Mouse (Mus musculus): ENCODE measurements at regions not wholly inside any gene's neighbourhood (a gene's known extent, or its start where the extent isn't known, plus 50 kb on each side); places are given as distances from the start of the nearest gene placed in this dataset.
A peak's percentile ranks its signal among the peaks of the same experiment; 100 is the strongest.

DNA sequence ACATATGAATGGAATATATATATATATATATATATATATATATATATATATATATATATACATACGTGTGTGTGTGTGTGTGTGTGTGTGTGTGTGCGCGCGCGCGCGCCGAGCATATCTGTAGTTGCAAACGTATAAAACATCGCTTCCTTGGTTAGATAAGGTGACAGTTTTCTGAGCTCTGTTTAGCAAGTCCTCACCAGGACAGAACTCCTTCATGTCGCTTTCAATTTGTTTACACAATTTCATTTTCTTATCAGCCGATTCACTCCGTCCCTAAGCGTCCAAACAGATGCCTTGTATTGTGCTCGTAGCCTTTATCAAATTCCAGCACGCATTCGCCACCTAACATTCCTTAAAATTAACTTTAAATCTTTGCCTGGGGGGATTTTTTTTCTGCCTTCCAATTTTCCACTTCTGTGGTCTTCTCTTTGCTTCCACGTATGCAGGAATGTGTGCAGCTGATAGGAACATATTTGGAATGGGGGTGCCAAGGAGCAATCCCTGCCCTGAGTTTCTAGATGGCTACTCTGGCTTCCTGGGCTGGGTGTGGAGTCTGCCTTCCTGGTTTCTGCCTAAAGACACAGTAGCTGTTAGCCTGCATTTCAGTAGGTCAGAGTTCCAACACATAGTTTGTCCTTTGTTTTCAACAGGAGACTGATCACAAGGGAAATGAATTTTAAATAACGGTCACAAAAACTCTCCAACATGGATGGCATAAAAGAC is 575.7 kb downstream of the Robo2 start:
- no peaks in the 10 kb centered on the region for H3K9me3 ChIP-seq (replicated peaks; ENCODE audit: control insufficient read depth, low read length)
- no peaks in the 10 kb centered on the region for H3K36me3 ChIP-seq (ENCODE audit: control insufficient read depth, insufficient read depth, low read length)
- no peak for ATAC-seq (replicated peaks; ENCODE audit: insufficient number of reproducible peaks, low FRiP score, low TSS enrichment)
- no peak overlapping the region for H3K4me3 ChIP-seq (ENCODE audit: low read depth, low read length)
- WGBS (ENCODE audit: insufficient replicate concordance) = 49% methylated on average over 19 of the region's 19 CpGs
- 0 out of 2 replicates have a peak, but pooled peaks cover 3% of the 10 kb centered on the region for H3K4me1 ChIP-seq (ENCODE audit: control insufficient read depth, insufficient read depth, low read length)
- H3K4me2 ChIP-seq = peak overlapping the region; percentile 51
- no peak overlapping the region for H3K9ac ChIP-seq (ENCODE audit: low read depth, low read length)
- H3K27me3 ChIP-seq (ENCODE audit: control insufficient read depth, insufficient read depth, low read length) = no peaks in the 10 kb centered on the region
- no peak overlapping the region for H3K27ac ChIP-seq (ENCODE audit: low read depth, low read length)

DNA sequence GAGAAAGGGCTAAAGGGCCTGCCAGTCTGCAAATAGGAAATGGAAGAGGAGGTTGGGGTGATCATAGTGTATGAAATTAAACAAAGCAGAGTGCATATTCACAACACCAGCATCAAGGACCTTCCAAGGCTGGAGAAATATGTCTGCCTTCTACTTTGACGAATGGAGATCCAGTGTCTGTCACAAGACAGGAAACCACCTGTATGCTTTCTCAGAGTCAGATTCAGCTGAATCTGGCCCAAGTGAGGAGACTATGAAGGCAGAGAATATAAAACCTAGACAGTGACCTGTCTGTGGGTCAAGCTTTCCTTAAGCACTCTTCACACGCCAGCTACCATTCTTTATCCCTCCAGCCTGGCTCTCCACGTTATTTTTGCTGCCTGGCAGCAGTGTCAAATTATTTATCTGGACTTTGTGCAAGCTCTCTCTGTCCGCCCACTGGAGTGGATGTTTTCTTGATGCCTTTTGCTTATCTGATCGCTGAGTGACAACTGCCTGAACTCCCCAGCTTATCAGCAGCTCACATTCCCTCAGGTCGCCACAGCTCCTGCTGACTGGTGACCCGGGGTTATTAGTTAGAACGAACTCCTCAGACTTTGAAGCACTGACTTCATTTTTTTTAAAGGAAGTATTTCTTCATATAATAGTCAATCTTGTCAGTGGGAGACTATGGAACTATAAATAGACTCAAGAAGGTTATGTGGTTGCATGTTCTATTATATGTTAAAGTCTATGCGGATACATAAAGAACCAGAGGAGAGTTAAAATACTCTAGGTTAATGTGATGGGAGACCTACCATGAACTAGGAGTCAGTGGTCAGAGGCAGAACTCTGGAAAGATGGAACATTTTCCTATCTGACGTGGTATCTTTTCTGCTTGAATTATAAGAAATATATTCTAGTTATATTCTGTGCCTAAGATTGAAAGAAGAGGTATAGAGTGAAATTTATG is 590.0 kb downstream of the Robo2 start:
- Histone ChIP-seq H3K4me3 (ENCODE audit: low read depth, low read length) (no peak overlapping the region), H3K4me1 (ENCODE audit: control insufficient read depth, insufficient read depth, low read length) (peaks cover 5% of the 10 kb centered on the region), H3K9me3 (replicated peaks; ENCODE audit: control insufficient read depth, low read length) (no peaks in the 10 kb centered on the region), H3K9ac (ENCODE audit: low read depth, low read length) (no peak overlapping the region), H3K36me3 (ENCODE audit: control insufficient read depth, insufficient read depth, low read length) (no peaks in the 10 kb centered on the region), H3K4me2 (no peak overlapping the region), H3K27ac (ENCODE audit: low read depth, low read length) (peak overlapping the region; percentile 35), H3K27me3 (ENCODE audit: control insufficient read depth, insufficient read depth, low read length) (no peaks in the 10 kb centered on the region)
- WGBS (ENCODE audit: insufficient replicate concordance) = 26% methylated on average over 10 of the region's 10 CpGs
- no peak for ATAC-seq (replicated peaks; ENCODE audit: insufficient number of reproducible peaks, low FRiP score, low TSS enrichment)

DNA sequence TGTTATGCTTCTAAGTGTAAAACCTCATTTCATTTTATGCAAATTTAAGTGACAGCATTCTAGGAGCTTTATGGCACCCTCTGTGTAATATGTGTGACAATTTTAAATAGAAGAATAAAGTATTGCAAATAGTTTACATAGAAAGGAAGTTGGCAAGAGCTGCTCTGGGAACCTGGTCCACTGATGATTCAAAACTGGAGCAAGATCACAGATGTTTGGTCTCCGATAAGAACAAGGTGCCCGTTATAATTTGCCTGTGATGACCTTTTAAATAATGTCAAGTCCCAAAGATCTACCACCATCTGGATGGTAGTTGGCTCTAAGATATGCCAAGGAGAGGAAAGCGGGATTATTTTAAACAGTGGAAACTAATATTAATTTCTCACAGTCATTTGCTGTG is 607.1 kb downstream of the Robo2 start:
- no peak for ATAC-seq (replicated peaks; ENCODE audit: insufficient number of reproducible peaks, low FRiP score, low TSS enrichment)
- no peaks in the 10 kb centered on the region for H3K27me3 ChIP-seq (ENCODE audit: control insufficient read depth, insufficient read depth, low read length)
- 91% methylated on average over 3 of the region's 3 CpGs for WGBS (ENCODE audit: insufficient replicate concordance)

GRCm38 (mm10) chr16:73796528-73797171 is 615.0 kb downstream of the Robo2 start:
- Histone ChIP-seq H3K4me1 (ENCODE audit: control insufficient read depth, insufficient read depth, low read length) (no peaks in the 10 kb centered on the region), H3K36me3 (ENCODE audit: control insufficient read depth, insufficient read depth, low read length) (no peaks in the 10 kb centered on the region), H3K9me3 (replicated peaks; ENCODE audit: control insufficient read depth, low read length) (no peaks in the 10 kb centered on the region), H3K4me3 (ENCODE audit: low read depth, low read length) (no peak overlapping the region), H3K9ac (ENCODE audit: low read depth, low read length) (no peak overlapping the region), H3K4me2 (no peak overlapping the region), H3K27me3 (ENCODE audit: control insufficient read depth, insufficient read depth, low read length) (no peaks in the 10 kb centered on the region), H3K27ac (ENCODE audit: low read depth, low read length) (no peak overlapping the region)
- WGBS (ENCODE audit: insufficient replicate concordance) = 81% methylated on average over 6 of the region's 6 CpGs
- ATAC-seq (replicated peaks; ENCODE audit: insufficient number of reproducible peaks, low FRiP score, low TSS enrichment) = no peak

More for the DNA sequence above, 607.1 kb downstream of the Robo2 start:
- H3K9ac ChIP-seq (ENCODE audit: low read depth, low read length) = no peak overlapping the region
- H3K27ac ChIP-seq (ENCODE audit: low read depth, low read length) = no peak overlapping the region
- no peak overlapping the region for H3K4me3 ChIP-seq (ENCODE audit: low read depth, low read length)
- H3K9me3 ChIP-seq (replicated peaks; ENCODE audit: control insufficient read depth, low read length) = no peaks in the 10 kb centered on the region
- H3K36me3 ChIP-seq (ENCODE audit: control insufficient read depth, insufficient read depth, low read length) = no peaks in the 10 kb centered on the region
- H3K4me2 ChIP-seq = no peak overlapping the region
- no peaks in the 10 kb centered on the region for H3K4me1 ChIP-seq (ENCODE audit: control insufficient read depth, insufficient read depth, low read length)

DNA sequence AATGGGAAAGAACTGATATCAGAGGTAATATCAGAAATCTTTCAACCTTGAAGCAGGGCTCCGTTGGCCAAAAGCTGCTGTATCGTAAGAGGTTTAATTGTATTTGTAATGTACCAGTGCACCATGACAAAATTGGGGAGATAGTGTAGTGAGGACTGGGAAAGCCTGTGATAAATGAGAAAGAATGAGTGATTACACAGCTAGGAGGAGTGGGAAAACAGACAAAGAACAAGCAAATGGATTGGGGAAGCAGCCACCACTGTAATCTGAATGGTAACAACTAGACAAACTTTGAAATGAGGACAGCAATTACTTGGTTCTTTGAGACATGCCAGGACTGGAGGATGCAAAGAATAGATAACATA is 626.6 kb downstream of the Robo2 start:
- H3K9me3 ChIP-seq (replicated peaks; ENCODE audit: control insufficient read depth, low read length) = no peaks in the 10 kb centered on the region
- 0 out of 2 replicates have a peak, but pooled peaks cover 2% of the 10 kb centered on the region for H3K4me1 ChIP-seq (ENCODE audit: control insufficient read depth, insufficient read depth, low read length)
- ATAC-seq (replicated peaks; ENCODE audit: insufficient number of reproducible peaks, low FRiP score, low TSS enrichment) = no peak
- no peaks in the 10 kb centered on the region for H3K36me3 ChIP-seq (ENCODE audit: control insufficient read depth, insufficient read depth, low read length)
- H3K27ac ChIP-seq (ENCODE audit: low read depth, low read length) = no peak overlapping the region
- 75% methylated on average over 2 of the region's 2 CpGs for WGBS (ENCODE audit: insufficient replicate concordance)
- no peak overlapping the region for H3K4me3 ChIP-seq (ENCODE audit: low read depth, low read length)
- no peak overlapping the region for H3K9ac ChIP-seq (ENCODE audit: low read depth, low read length)
- no peak overlapping the region for H3K4me2 ChIP-seq
- no peaks in the 10 kb centered on the region for H3K27me3 ChIP-seq (ENCODE audit: control insufficient read depth, insufficient read depth, low read length)

GRCm38 (mm10) chr16:73784296-73785073 is 627.1 kb downstream of the Robo2 start:
- Histone ChIP-seq H3K9ac (ENCODE audit: low read depth, low read length) (no peak overlapping the region), H3K4me3 (ENCODE audit: low read depth, low read length) (no peak overlapping the region), H3K27me3 (ENCODE audit: control insufficient read depth, insufficient read depth, low read length) (no peaks in the 10 kb centered on the region), H3K4me2 (no peak overlapping the region), H3K36me3 (ENCODE audit: control insufficient read depth, insufficient read depth, low read length) (no peaks in the 10 kb centered on the region), H3K27ac (ENCODE audit: low read depth, low read length) (no peak overlapping the region), H3K4me1 (ENCODE audit: control insufficient read depth, insufficient read depth, low read length) (0 out of 2 replicates have a peak, but pooled peaks cover 2% of the 10 kb centered on the region), H3K9me3 (replicated peaks; ENCODE audit: control insufficient read depth, low read length) (no peaks in the 10 kb centered on the region)
- ATAC-seq (replicated peaks; ENCODE audit: insufficient number of reproducible peaks, low FRiP score, low TSS enrichment) = no peak
- WGBS (ENCODE audit: insufficient replicate concordance) = 78% methylated on average over 10 of the region's 10 CpGs

GRCm38 (mm10) chr16:73772454-73772853 is 639.2 kb downstream of the Robo2 start:
- H3K27me3 ChIP-seq (ENCODE audit: control insufficient read depth, insufficient read depth, low read length) = no peaks in the 10 kb centered on the region
- H3K9me3 ChIP-seq (replicated peaks; ENCODE audit: control insufficient read depth, low read length) = no peaks in the 10 kb centered on the region
- 68% methylated on average over 5 of the region's 5 CpGs for WGBS (ENCODE audit: insufficient replicate concordance)
- H3K4me3 ChIP-seq (ENCODE audit: low read depth, low read length) = no peak overlapping the region
- H3K4me1 ChIP-seq (ENCODE audit: control insufficient read depth, insufficient read depth, low read length) = no peaks in the 10 kb centered on the region
- no peaks in the 10 kb centered on the region for H3K36me3 ChIP-seq (ENCODE audit: control insufficient read depth, insufficient read depth, low read length)
- ATAC-seq (replicated peaks; ENCODE audit: insufficient number of reproducible peaks, low FRiP score, low TSS enrichment) = no peak
- no peak overlapping the region for H3K4me2 ChIP-seq
- H3K27ac ChIP-seq (ENCODE audit: low read depth, low read length) = no peak overlapping the region
- H3K9ac ChIP-seq (ENCODE audit: low read depth, low read length) = no peak overlapping the region

- ATAC-seq (replicated peaks; ENCODE audit: insufficient number of reproducible peaks, low FRiP score, low TSS enrichment) = no peak
- 60% methylated on average over 5 of the region's 5 CpGs for WGBS (ENCODE audit: insufficient replicate concordance)
- no peaks in the 10 kb centered on the region for H3K4me1 ChIP-seq (ENCODE audit: control insufficient read depth, insufficient read depth, low read length)
- H3K4me2 ChIP-seq = no peak overlapping the region
- no peak overlapping the region for H3K27ac ChIP-seq (ENCODE audit: low read depth, low read length)
- H3K9me3 ChIP-seq (replicated peaks; ENCODE audit: control insufficient read depth, low read length) = no peaks in the 10 kb centered on the region
- H3K27me3 ChIP-seq (ENCODE audit: control insufficient read depth, insufficient read depth, low read length) = no peaks in the 10 kb centered on the region
- no peaks in the 10 kb centered on the region for H3K36me3 ChIP-seq (ENCODE audit: control insufficient read depth, insufficient read depth, low read length)
- H3K4me3 ChIP-seq (ENCODE audit: low read depth, low read length) = no peak overlapping the region
- no peak overlapping the region for H3K9ac ChIP-seq (ENCODE audit: low read depth, low read length)
Observed at GRCm38 (mm10) chr16:73770440-73770856, 641.2 kb downstream of the Robo2 start.
